Mouse (Mus musculus) myocyte (in vitro differentiated cells): ENCODE measurements around the gene Cab39. TPM values are rescaled to one million over a fixed set of nuclear protein-coding genes. Genes with fewer than 3 reads are reported as not detected.

ENCODE experiments used
- H3K27me3 ChIP-seq: one replicate; pipeline ENCODE4 v1.6.1; 2011; ENCODE audit not compliant: control insufficient read depth, insufficient read depth, insufficient read length
- H3K36me3 ChIP-seq: one replicate; pipeline ENCODE4 v1.6.1; 2011; ENCODE audit not compliant: control insufficient read depth, insufficient read depth
- H3K4me2 ChIP-seq: one replicate; pipeline ENCODE4 v1.6.1; 2011; ENCODE audit warnings: low read depth, control low read depth
- H3K4me3 ChIP-seq: one replicate; pipeline ENCODE4 v1.5.1; 2011; ENCODE audit warnings: mild to moderate bottlenecking, control low read depth, moderate library complexity
- H3K79me2 ChIP-seq: one replicate; pipeline ENCODE4 v1.6.1; 2011; ENCODE audit not compliant: control insufficient read depth, insufficient read depth
- H3ac ChIP-seq: one replicate; pipeline ENCODE4 v1.6.1; 2011; ENCODE audit not compliant: control insufficient read depth, insufficient read length
- CEBPB ChIP-seq: IDR thresholded peaks from 2 replicates; pipeline ENCODE4 v1.6.1; 2011; ENCODE audit warnings: mild to moderate bottlenecking, moderate library complexity; ENCODE audit not compliant: poor library complexity, insufficient read depth, severe bottlenecking
- E2F4 ChIP-seq: IDR thresholded peaks from one replicate; pipeline ENCODE4 v1.6.1; 2011; ENCODE audit warnings: mild to moderate bottlenecking, control low read depth, moderate library complexity; ENCODE audit not compliant: insufficient read depth
- MAX ChIP-seq: IDR thresholded peaks from one replicate; pipeline ENCODE4 v1.6.1; 2011; ENCODE audit warnings: low read depth, mild to moderate bottlenecking, control low read depth
- MYOD1 ChIP-seq, 3 experiments: IDR thresholded peaks; one replicate each; pipeline ENCODE4 v1.6.1; 2011; ENCODE audit warnings: control low read depth in 2 of 3, low read depth in 2 of 3, mild to moderate bottlenecking in 2 of 3, moderate library complexity in 1 of 3; ENCODE audit not compliant: insufficient read length in 2 of 3, control insufficient read depth in 1 of 3
- MYOG ChIP-seq, 3 experiments: IDR thresholded peaks; one replicate each; pipeline ENCODE4 v1.6.1; 2011; ENCODE audit warnings: control low read depth in 2 of 3, low read depth in 2 of 3, mild to moderate bottlenecking in 2 of 3; ENCODE audit not compliant: insufficient read length in 2 of 3, control insufficient read depth in 1 of 3, insufficient read depth in 1 of 3
- POLR2A ChIP-seq: IDR thresholded peaks from one replicate; pipeline ENCODE4 v1.6.1; 2011; ENCODE audit warnings: low read depth, mild to moderate bottlenecking, control low read depth, moderate library complexity; ENCODE audit not compliant: insufficient read length
- POLR2AphosphoS2 ChIP-seq: IDR thresholded peaks from one replicate; pipeline ENCODE4 v1.6.1; 2011; ENCODE audit warnings: low read depth, control low read depth; ENCODE audit not compliant: insufficient read length
- REST ChIP-seq: IDR thresholded peaks from one replicate; pipeline ENCODE4 v1.6.1; 2011; ENCODE audit warnings: mild to moderate bottlenecking, control low read depth, moderate library complexity; ENCODE audit not compliant: insufficient read depth, insufficient read length
- SRF ChIP-seq: IDR thresholded peaks from one replicate; pipeline ENCODE4 v1.6.1; 2011; ENCODE audit warnings: low read depth; ENCODE audit not compliant: control insufficient read depth, insufficient read length
- TCF12 ChIP-seq: IDR thresholded peaks from one replicate; pipeline ENCODE4 v1.6.1; 2011; ENCODE audit warnings: mild to moderate bottlenecking, control low read depth; ENCODE audit not compliant: poor library complexity, insufficient read depth, severe bottlenecking
- TCF3 ChIP-seq: IDR thresholded peaks from one replicate; pipeline ENCODE4 v1.6.1; 2011; ENCODE audit warnings: low read depth, control low read depth; ENCODE audit not compliant: insufficient read length
- USF1 ChIP-seq: IDR thresholded peaks from one replicate; pipeline ENCODE4 v1.6.1; 2011; ENCODE audit warnings: low read depth, mild to moderate bottlenecking, control low read depth, moderate library complexity
- polyA plus RNA-seq: library from polyadenylated mRNA; unstranded; fragments of >200 nt; fragmentation: generic; extraction: Trizol; gene quantifications from one replicate; pipeline ENCODE4 v1.2.1, GENCODE M21; 2012; ENCODE audit warnings: missing spikeins

Gene Cab39
- polyA plus RNA-seq, 1 experiment = 29.0 TPM

- H3K27me3 ChIP-seq = no peaks in the 10 kb centered on the region
- TF ChIP-seq CEBPB (no peak), POLR2A (no peak), TCF12 (no peak), E2F4 (no peak), SRF (no peak), USF1 (no peak), MYOG (IDR thresholded peaks at IDR 0.05; ENCODE audit: control insufficient read depth in 1 of 3, insufficient read depth in 1 of 3, insufficient read length in 2 of 3, low read depth in 2 of 3) (no peak), MAX (no peak)
- H3K79me2 ChIP-seq = no peaks in the 10 kb centered on the region
- no peak overlapping the region for H3K4me2 ChIP-seq
- H3ac ChIP-seq = no peak overlapping the region
- no peak overlapping the region for H3K4me3 ChIP-seq
- H3K36me3 ChIP-seq = no peaks in the 10 kb centered on the region
These were observed 77.3 kb downstream of the Cab39 start for GRCm38 (mm10) chr1:85870546-85870945.

- no peaks in the 10 kb centered on the region for H3K36me3 ChIP-seq
- H3K27me3 ChIP-seq = no peaks in the 10 kb centered on the region
- no peaks in the 10 kb centered on the region for H3K79me2 ChIP-seq
- H3ac ChIP-seq = no peak overlapping the region
- H3K4me2 ChIP-seq = no peak overlapping the region
- no peak overlapping the region for H3K4me3 ChIP-seq
- TF ChIP-seq TCF3 = no peak
- TF ChIP-seq POLR2AphosphoS2 = no peak
- TF ChIP-seq MYOD1 (IDR thresholded peaks at IDR 0.05; ENCODE audit: control insufficient read depth in 1 of 3, insufficient read length in 2 of 3, low read depth in 2 of 3) = no peak
- no peak for TF ChIP-seq USF1
- no peak for TF ChIP-seq MAX
- no peak for TF ChIP-seq POLR2A
- TF ChIP-seq CEBPB = no peak
- no peak for TF ChIP-seq SRF
- no peak for TF ChIP-seq REST
- no peak for TF ChIP-seq E2F4
- TF ChIP-seq MYOG (IDR thresholded peaks at IDR 0.05; ENCODE audit: control insufficient read depth in 1 of 3, insufficient read depth in 1 of 3, insufficient read length in 2 of 3, low read depth in 2 of 3) = no peak
- no peak for TF ChIP-seq TCF12
These were observed 88.8 kb downstream of the Cab39 start for GRCm38 (mm10) chr1:85882003-85882402.

GRCm38 (mm10) chr1:85887221-85887620, 94.0 kb downstream of the Cab39 start:
- no peaks in the 10 kb centered on the region for H3K27me3 ChIP-seq
- no peak overlapping the region for H3ac ChIP-seq
- H3K4me2 ChIP-seq = no peak overlapping the region
- no peak overlapping the region for H3K4me3 ChIP-seq
- H3K36me3 ChIP-seq = no peaks in the 10 kb centered on the region
- H3K79me2 ChIP-seq = no peaks in the 10 kb centered on the region
- no peak for TF ChIP-seq MAX
- no peak for TF ChIP-seq CEBPB
- TF ChIP-seq E2F4 = no peak
- TF ChIP-seq MYOD1 (IDR thresholded peaks at IDR 0.05; ENCODE audit: control insufficient read depth in 1 of 3, insufficient read length in 2 of 3, low read depth in 2 of 3) = no peak
- TF ChIP-seq USF1 = no peak
- no peak for TF ChIP-seq REST
- TF ChIP-seq POLR2AphosphoS2 = no peak
- TF ChIP-seq POLR2A = no peak
- TF ChIP-seq MYOG (IDR thresholded peaks at IDR 0.05; ENCODE audit: control insufficient read depth in 1 of 3, insufficient read depth in 1 of 3, insufficient read length in 2 of 3, low read depth in 2 of 3) = no peak
- no peak for TF ChIP-seq TCF3
- TF ChIP-seq TCF12 = no peak
- no peak for TF ChIP-seq SRF

GRCm38 (mm10) chr1:85894231-85894747, 101.0 kb downstream of the Cab39 start, which contains the start of gene Itm2c:
TSS of gene Itm2c (plus strand) at chr1:85894281.
- no peaks in the 10 kb centered on the region for H3K27me3 ChIP-seq
- peak within 1 kb of the TSS; percentile 89 for H3K4me3 ChIP-seq
- H3K79me2 ChIP-seq = peaks cover 6% of the 10 kb centered on the region
- H3K36me3 ChIP-seq = no peaks in the 10 kb centered on the region
- TF ChIP-seq SRF (no peak), USF1 (no peak), CEBPB (no peak), POLR2AphosphoS2 (peak; percentile 69), E2F4 (no peak), REST (peak; percentile 6), MYOG (IDR thresholded peaks at IDR 0.05; ENCODE audit: control insufficient read depth in 1 of 3, insufficient read depth in 1 of 3, insufficient read length in 2 of 3, low read depth in 2 of 3) (no peak), POLR2A (peak; percentile 83)
- peak within 1 kb of the TSS; percentile 95 for H3K4me2 ChIP-seq
- H3ac ChIP-seq = peak within 1 kb of the TSS; percentile 18

GRCm38 (mm10) chr1:85894748-85895360, 101.6 kb downstream of the Cab39 start:
- TF ChIP-seq POLR2AphosphoS2 (no peak), USF1 (no peak), MYOG (IDR thresholded peaks at IDR 0.05; ENCODE audit: control insufficient read depth in 1 of 3, insufficient read depth in 1 of 3, insufficient read length in 2 of 3, low read depth in 2 of 3) (no peak), POLR2A (no peak), E2F4 (no peak), SRF (no peak), MYOD1 (IDR thresholded peaks at IDR 0.05; ENCODE audit: control insufficient read depth in 1 of 3, insufficient read length in 2 of 3, low read depth in 2 of 3) (no peak), MAX (no peak), CEBPB (no peak), TCF3 (no peak), TCF12 (no peak), REST (no peak)
- Histone ChIP-seq H3K4me2 (peak overlapping the region; percentile 95), H3K36me3 (no peaks in the 10 kb centered on the region), H3K79me2 (peaks cover 6% of the 10 kb centered on the region), H3K4me3 (peak overlapping the region; percentile 89), H3K27me3 (no peaks in the 10 kb centered on the region), H3ac (peak overlapping the region; percentile 18)
